Mouse (Mus musculus): ENCODE results near the gene Kcng4. TPM values are rescaled to one million over a fixed set of nuclear protein-coding genes. Genes with fewer than 3 reads are reported as not detected.

Gene Kcng4
- polyA plus RNA-seq, 1 experiment from 2014 or later = 0.28 TPM

DNA sequence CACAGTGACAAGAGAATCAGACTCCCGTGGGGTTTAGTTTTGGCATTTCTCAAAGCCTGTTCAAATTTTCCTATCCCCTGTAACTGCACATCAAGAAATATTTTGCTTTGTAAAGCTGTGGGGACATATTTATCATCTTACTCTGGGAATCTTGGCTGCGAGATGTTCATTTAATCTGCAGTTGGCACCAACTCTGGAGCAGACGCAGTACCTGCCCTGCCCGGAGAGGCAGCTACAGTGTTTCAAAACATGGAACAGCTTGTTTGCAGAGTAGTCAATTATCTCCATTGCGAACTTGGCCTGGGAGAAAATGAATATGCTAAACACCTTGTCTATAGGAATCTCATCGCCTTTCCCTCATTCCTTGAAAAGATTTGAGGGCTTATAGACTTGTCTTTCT lies 2.8 kb upstream of the Kcng4 start:
- Histone ChIP-seq H3K27me3 (replicated peaks) (peaks cover 6% of the 10 kb centered on the region; the same call in 1 of the 2 replicates), H3K4me3 (replicated peaks) (no peak overlapping the region), H3K36me3 (no peaks in the 10 kb centered on the region), H3K27ac (no peak overlapping the region), H3K9ac (no peak overlapping the region), H3K4me1 (peaks cover 11% of the 10 kb centered on the region; the same call in 1 of the 2 replicates), H3K4me2 (no peak overlapping the region), H3K9me3 (no peaks in the 10 kb centered on the region)
- ATAC-seq (ENCODE audit: insufficient read depth, low FRiP score, low read depth) = no peak
- 71% methylated on average over 6 of the region's 6 CpGs for WGBS

DNA sequence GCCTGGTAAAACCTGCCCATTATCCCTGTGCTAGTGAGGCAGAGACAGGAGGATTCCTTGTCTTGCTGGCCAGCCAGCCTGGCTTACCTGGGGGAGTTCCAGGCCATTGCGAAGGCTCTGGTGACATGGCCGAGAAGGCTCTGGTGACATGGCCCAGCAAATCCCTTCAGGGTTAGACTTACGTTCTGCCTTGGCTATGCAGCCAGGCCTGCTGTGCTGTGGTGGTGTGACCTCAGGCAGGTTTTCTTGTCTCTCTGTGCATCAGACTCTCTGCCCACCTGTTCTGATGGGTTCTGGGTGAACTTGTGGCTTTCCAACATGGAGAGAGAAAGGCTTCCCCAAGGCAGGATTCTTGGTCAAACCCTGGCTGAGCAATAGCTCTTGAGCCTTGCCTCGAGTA lies 1.9 kb upstream of the Kcng4 start:
- H3K4me1 ChIP-seq = peaks cover 11% of the 10 kb centered on the region; the same call in 1 of the 2 replicates
- no peak overlapping the region for H3K9ac ChIP-seq
- peaks cover 12% of the 10 kb centered on the region; the same call in 1 of the 2 replicates for H3K27me3 ChIP-seq (replicated peaks)
- H3K36me3 ChIP-seq = no peaks in the 10 kb centered on the region
- H3K4me2 ChIP-seq = no peak overlapping the region
- H3K4me3 ChIP-seq (replicated peaks) = no peak overlapping the region
- no peak for ATAC-seq (ENCODE audit: insufficient read depth, low FRiP score, low read depth)
- no peaks in the 10 kb centered on the region for H3K9me3 ChIP-seq
- no peak overlapping the region for H3K27ac ChIP-seq
- WGBS = 87% methylated on average over 4 of the region's 4 CpGs

GRCm38 (mm10) chr8:119636766-119637165 lies 1.3 kb upstream of the Kcng4 start:
- no peak overlapping the region for H3K4me3 ChIP-seq (replicated peaks)
- 62% methylated on average over 7 of the region's 7 CpGs for WGBS
- peaks cover 11% of the 10 kb centered on the region; the same call in 1 of the 2 replicates for H3K4me1 ChIP-seq
- no peak for ATAC-seq (ENCODE audit: insufficient read depth, low FRiP score, low read depth)
- H3K27ac ChIP-seq = no peak overlapping the region
- H3K36me3 ChIP-seq = no peaks in the 10 kb centered on the region
- no peak overlapping the region for H3K4me2 ChIP-seq
- peaks cover 12% of the 10 kb centered on the region; the same call in 1 of the 2 replicates for H3K27me3 ChIP-seq (replicated peaks)
- H3K9me3 ChIP-seq = no peaks in the 10 kb centered on the region
- H3K9ac ChIP-seq = no peak overlapping the region

DNA sequence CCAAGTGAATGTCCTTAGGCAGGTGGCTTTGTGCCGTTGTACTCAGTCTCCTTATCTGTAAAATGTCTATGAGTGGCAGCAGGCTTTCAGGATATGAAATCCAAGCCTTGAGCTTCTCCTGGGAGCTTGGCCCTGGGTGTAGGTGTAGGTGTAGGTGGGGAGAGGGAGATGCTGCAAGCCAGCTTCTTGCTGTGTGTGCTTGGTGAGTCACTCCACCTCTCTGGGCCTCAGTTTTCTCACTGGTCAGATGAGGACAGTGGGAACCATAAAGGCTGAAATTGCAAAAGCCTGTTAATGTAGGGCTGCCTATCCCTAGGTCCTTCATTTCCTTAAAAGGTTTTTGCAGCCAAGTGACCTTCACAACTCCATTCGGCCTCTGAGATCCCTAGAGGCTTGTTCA lies 478 bp upstream of the Kcng4 start:
- H3K9me3 ChIP-seq = no peaks in the 10 kb centered on the region

GRCm38 (mm10) chr8:119634616-119635336 lies 704 bp downstream of the Kcng4 start:
- ATAC-seq (ENCODE audit: insufficient read depth, low FRiP score, low read depth) = no peak
- H3K27ac ChIP-seq = no peak overlapping the region
- H3K4me2 ChIP-seq = no peak overlapping the region
- no peak overlapping the region for H3K9ac ChIP-seq
- peaks cover 12% of the 10 kb centered on the region; the same call in 1 of the 2 replicates for H3K27me3 ChIP-seq (replicated peaks)
- no peaks in the 10 kb centered on the region for H3K36me3 ChIP-seq
- WGBS = 33% methylated on average over 14 of the region's 14 CpGs
- peaks cover 11% of the 10 kb centered on the region; the same call in 1 of the 2 replicates for H3K4me1 ChIP-seq
- no peak overlapping the region for H3K4me3 ChIP-seq (replicated peaks)
- no peaks in the 10 kb centered on the region for H3K9me3 ChIP-seq

More for the DNA sequence above, 478 bp upstream of the Kcng4 start:
- H3K4me2 ChIP-seq = no peak overlapping the region
- H3K36me3 ChIP-seq = no peaks in the 10 kb centered on the region
- H3K4me1 ChIP-seq = peaks cover 11% of the 10 kb centered on the region; the same call in 1 of the 2 replicates
- H3K9ac ChIP-seq = no peak overlapping the region
- WGBS = 58% methylated on average over 2 of the region's 2 CpGs
- no peak overlapping the region for H3K4me3 ChIP-seq (replicated peaks)
- H3K27ac ChIP-seq = no peak overlapping the region
- peaks cover 12% of the 10 kb centered on the region; the same call in 1 of the 2 replicates for H3K27me3 ChIP-seq (replicated peaks)
- no peak for ATAC-seq (ENCODE audit: insufficient read depth, low FRiP score, low read depth)

DNA sequence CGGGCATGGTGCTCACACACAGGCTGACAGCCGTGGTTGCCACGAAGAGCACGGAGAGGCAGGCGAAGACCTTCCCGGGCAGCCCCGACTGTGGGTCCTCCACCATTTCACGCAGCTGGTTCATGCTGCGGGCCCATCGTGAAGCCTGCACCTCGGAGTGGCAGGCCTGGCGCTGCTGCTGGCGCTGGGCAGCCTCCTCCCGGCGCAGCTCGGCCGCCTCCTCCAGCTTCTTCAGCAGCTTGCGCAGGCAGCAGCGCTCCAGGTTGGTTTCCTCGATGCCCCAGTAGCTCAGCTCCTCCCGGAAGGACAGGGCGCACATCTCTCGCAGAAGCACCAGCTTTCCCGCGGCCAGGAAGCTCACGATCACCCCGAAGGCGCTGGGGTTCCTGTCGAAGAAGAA lies 2.6 kb downstream of the Kcng4 start:
- H3K27me3 ChIP-seq (replicated peaks) = peaks cover 12% of the 10 kb centered on the region; the same call in 1 of the 2 replicates

DNA sequence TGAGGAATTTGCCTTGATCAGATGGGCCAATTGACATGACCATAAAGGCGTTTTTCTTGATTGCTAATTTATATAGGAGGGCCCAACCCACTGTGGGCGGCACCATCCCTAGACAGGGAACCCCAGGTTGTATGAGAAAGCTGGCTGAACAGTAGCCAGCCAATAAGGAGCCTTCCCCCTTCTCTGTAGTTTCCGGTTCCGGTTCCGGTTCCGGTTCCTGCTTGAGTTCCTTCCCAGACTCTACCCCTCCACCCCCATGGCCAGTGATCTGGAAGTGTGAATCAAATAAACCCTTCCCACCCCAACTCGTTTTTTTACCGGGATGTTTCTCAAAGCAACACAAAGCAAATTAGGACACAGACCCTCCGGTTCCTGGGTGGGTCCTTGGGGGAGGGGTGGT lies 3.2 kb downstream of the Kcng4 start:
- Histone ChIP-seq H3K4me2 (no peak overlapping the region), H3K27me3 (replicated peaks) (peaks cover 12% of the 10 kb centered on the region; the same call in 1 of the 2 replicates), H3K9me3 (no peaks in the 10 kb centered on the region), H3K36me3 (no peaks in the 10 kb centered on the region), H3K9ac (no peak overlapping the region), H3K27ac (no peak overlapping the region), H3K4me1 (peaks cover 11% of the 10 kb centered on the region; the same call in 1 of the 2 replicates), H3K4me3 (replicated peaks) (no peak overlapping the region)
- 83% methylated on average over 9 of the region's 9 CpGs for WGBS
- no peak for ATAC-seq (ENCODE audit: insufficient read depth, low FRiP score, low read depth)

More for the DNA sequence above, 2.6 kb downstream of the Kcng4 start:
- Histone ChIP-seq H3K4me3 (replicated peaks) (no peak overlapping the region), H3K4me2 (no peak overlapping the region), H3K9me3 (no peaks in the 10 kb centered on the region), H3K27ac (no peak overlapping the region), H3K9ac (no peak overlapping the region), H3K36me3 (no peaks in the 10 kb centered on the region), H3K4me1 (peaks cover 11% of the 10 kb centered on the region; the same call in 1 of the 2 replicates)
- no peak for ATAC-seq (ENCODE audit: insufficient read depth, low FRiP score, low read depth)
- WGBS = 56% methylated on average over 29 of the region's 29 CpGs

- ATAC-seq (ENCODE audit: insufficient read depth, low FRiP score, low read depth) = no peak
- Histone ChIP-seq H3K36me3 (no peaks in the 10 kb centered on the region), H3K9me3 (no peaks in the 10 kb centered on the region), H3K4me3 (replicated peaks) (no peak overlapping the region), H3K27me3 (replicated peaks) (peaks cover 12% of the 10 kb centered on the region; the same call in 1 of the 2 replicates), H3K9ac (no peak overlapping the region), H3K4me1 (peaks cover 6% of the 10 kb centered on the region; the same call in 1 of the 2 replicates), H3K4me2 (no peak overlapping the region), H3K27ac (no peak overlapping the region)
- 50% methylated on average over 3 of the region's 3 CpGs for WGBS
Observed at GRCm38 (mm10) chr8:119630841-119631240, 4.6 kb downstream of the Kcng4 start.

- Histone ChIP-seq H3K4me2 (no peak overlapping the region), H3K4me3 (replicated peaks) (no peak overlapping the region), H3K4me1 (no peaks in the 10 kb centered on the region), H3K9ac (no peak overlapping the region), H3K27me3 (replicated peaks) (0 out of 2 replicates have a peak, but pooled peaks cover 1% of the 10 kb centered on the region), H3K27ac (no peak overlapping the region), H3K9me3 (no peaks in the 10 kb centered on the region), H3K36me3 (no peaks in the 10 kb centered on the region)
- no peak for ATAC-seq (ENCODE audit: insufficient read depth, low FRiP score, low read depth)
- WGBS = 42% methylated on average over 10 of the region's 10 CpGs
Observed at GRCm38 (mm10) chr8:119627613-119628359, 7.7 kb downstream of the Kcng4 start.

GRCm38 (mm10) chr8:119627199-119627598 lies 8.3 kb downstream of the Kcng4 start:
- no peaks in the 10 kb centered on the region for H3K4me1 ChIP-seq
- 85% methylated on average over 7 of the region's 7 CpGs for WGBS
- H3K9me3 ChIP-seq = no peaks in the 10 kb centered on the region
- no peaks in the 10 kb centered on the region for H3K27me3 ChIP-seq (replicated peaks)
- H3K4me2 ChIP-seq = no peak overlapping the region
- no peak overlapping the region for H3K27ac ChIP-seq
- H3K9ac ChIP-seq = no peak overlapping the region
- H3K36me3 ChIP-seq = no peaks in the 10 kb centered on the region
- no peak for ATAC-seq (ENCODE audit: insufficient read depth, low FRiP score, low read depth)
- H3K4me3 ChIP-seq (replicated peaks) = no peak overlapping the region

DNA sequence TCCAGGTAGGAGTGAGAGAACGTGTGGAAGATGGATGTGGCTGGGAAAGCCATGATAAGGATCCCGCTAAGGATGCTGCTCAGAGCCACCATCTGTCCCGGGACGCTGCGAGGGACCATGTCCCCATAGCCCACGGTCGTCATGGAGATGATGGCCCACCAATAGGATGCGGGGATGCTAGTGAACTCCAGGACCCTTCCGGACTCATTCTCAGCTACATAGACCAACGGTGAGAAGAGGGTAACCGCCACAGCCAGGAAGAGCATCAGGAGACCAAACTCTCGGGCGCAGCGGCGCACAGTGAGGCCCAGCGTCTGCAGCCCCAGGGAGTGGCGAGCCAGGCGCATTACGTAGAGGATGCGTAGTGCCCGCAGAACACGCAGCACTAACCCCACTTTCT lies 9.7 kb downstream of the Kcng4 start:
- H3K27me3 ChIP-seq (replicated peaks) = no peaks in the 10 kb centered on the region
- no peaks in the 10 kb centered on the region for H3K4me1 ChIP-seq
- H3K9ac ChIP-seq = no peak overlapping the region
- WGBS = 78% methylated on average over 22 of the region's 22 CpGs
- no peak overlapping the region for H3K4me3 ChIP-seq (replicated peaks)
- no peak for ATAC-seq (ENCODE audit: insufficient read depth, low FRiP score, low read depth)
- H3K9me3 ChIP-seq = no peaks in the 10 kb centered on the region
- no peak overlapping the region for H3K4me2 ChIP-seq
- no peak overlapping the region for H3K27ac ChIP-seq
- no peaks in the 10 kb centered on the region for H3K36me3 ChIP-seq

DNA sequence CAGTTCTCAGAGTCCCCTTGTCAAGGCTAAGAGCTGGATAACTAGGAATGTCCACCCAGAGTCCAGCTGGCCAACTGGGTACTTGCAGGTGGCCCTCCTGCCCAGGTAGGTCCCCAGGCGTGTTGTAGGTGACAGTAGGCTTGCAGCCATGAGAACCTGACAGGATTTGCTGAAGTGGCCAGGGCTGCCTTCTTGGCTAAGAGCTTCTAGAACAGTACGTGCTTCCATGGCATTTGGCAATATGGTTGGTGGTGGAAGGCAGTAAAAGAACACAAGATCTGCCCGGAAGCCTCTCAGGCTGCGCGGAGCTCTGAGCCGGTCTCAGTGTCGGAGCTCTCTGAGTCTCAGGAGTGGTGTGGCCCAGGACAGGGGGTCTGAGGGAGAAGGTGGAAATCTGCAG lies 10.6 kb downstream of the Kcng4 start:
- WGBS = 83% methylated on average over 7 of the region's 7 CpGs

More for the DNA sequence above, 10.6 kb downstream of the Kcng4 start:
- no peaks in the 10 kb centered on the region for H3K4me1 ChIP-seq
- no peaks in the 10 kb centered on the region for H3K27me3 ChIP-seq (replicated peaks)
- no peak overlapping the region for H3K9ac ChIP-seq
- H3K9me3 ChIP-seq = no peaks in the 10 kb centered on the region
- H3K4me2 ChIP-seq = no peak overlapping the region
- no peak overlapping the region for H3K4me3 ChIP-seq (replicated peaks)
- H3K27ac ChIP-seq = no peak overlapping the region
- no peaks in the 10 kb centered on the region for H3K36me3 ChIP-seq
- no peak for ATAC-seq (ENCODE audit: insufficient read depth, low FRiP score, low read depth)
